Mouse (Mus musculus) hindlimb bud, embryonic 11.5 days (tissue): ENCODE results near the gene Sec11a.

Experiments used
- DNase-seq: peaks from one replicate; pipeline ENCODE4 v3.0.0-alpha.2; 2012; ENCODE audit warnings: low read depth, low spot score; ENCODE audit errors: extremely low spot score

Gene Sec11a

GRCm38 (mm10) chr7:80900944-80901501, 46.6 kb downstream of the Sec11a start, which contains the start of gene Wdr73:
Gene Wdr73 (minus strand): TSS chr7:80901269.
- DNase-seq = peak; percentile 72

- no peak for DNase-seq
Measured at GRCm38 (mm10) chr7:80897721-80898120, 49.9 kb downstream of the Sec11a start.

- DNase-seq = no peak
Measured at GRCm38 (mm10) chr7:80897134-80897533, 50.4 kb downstream of the Sec11a start.

GRCm38 (mm10) chr7:80894815-80895519, 52.6 kb downstream of the Sec11a start:
- no peak for DNase-seq

- DNase-seq = no peak
Measured at GRCm38 (mm10) chr7:80894196-80894595, 53.4 kb downstream of the Sec11a start.

GRCm38 (mm10) chr7:80893753-80894129, 53.8 kb downstream of the Sec11a start:
- no peak for DNase-seq

- no peak for DNase-seq
Measured at GRCm38 (mm10) chr7:80893086-80893752, 54.4 kb downstream of the Sec11a start.

GRCm38 (mm10) chr7:80889841-80890241, 57.7 kb downstream of the Sec11a start:
- no peak for DNase-seq

- DNase-seq = no peak
Measured at GRCm38 (mm10) chr7:80889021-80889511, 58.5 kb downstream of the Sec11a start.

- no peak for DNase-seq
Measured at GRCm38 (mm10) chr7:80888595-80888994, 59.0 kb downstream of the Sec11a start.

- DNase-seq = no peak
Measured at GRCm38 (mm10) chr7:80885666-80886065, 61.9 kb downstream of the Sec11a start.

GRCm38 (mm10) chr7:80882830-80883505, 64.6 kb downstream of the Sec11a start:
- DNase-seq = peak; percentile 47

GRCm38 (mm10) chr7:80875727-80876126, 71.9 kb downstream of the Sec11a start:
- DNase-seq = no peak

- DNase-seq = no peak
Measured at GRCm38 (mm10) chr7:80873631-80874030, 73.9 kb downstream of the Sec11a start.

- no peak for DNase-seq
Measured at GRCm38 (mm10) chr7:80873038-80873437, 74.5 kb downstream of the Sec11a start.

GRCm38 (mm10) chr7:80868686-80869085, 78.9 kb downstream of the Sec11a start:
- DNase-seq = no peak

- no peak for DNase-seq
Measured at GRCm38 (mm10) chr7:80866514-80867147, 80.9 kb downstream of the Sec11a start.

GRCm38 (mm10) chr7:80865521-80865920, 82.1 kb downstream of the Sec11a start:
- DNase-seq = no peak

- DNase-seq = no peak
Measured at GRCm38 (mm10) chr7:80864831-80865230, 82.7 kb downstream of the Sec11a start.

GRCm38 (mm10) chr7:80864151-80864550, 83.4 kb downstream of the Sec11a start:
- no peak for DNase-seq

- no peak for DNase-seq
Measured at GRCm38 (mm10) chr7:80863520-80863919, 84.1 kb downstream of the Sec11a start.
